Mouse (Mus musculus) MEL (cell line): ENCODE results near the gene Srsf12. TPM values are rescaled to one million over a fixed set of nuclear protein-coding genes. Genes with fewer than 3 reads are reported as not detected.

Experiments used
- DNase-seq: peaks from one replicate; pipeline ENCODE4 v3.0.0; 2011; ENCODE audit warnings: low read depth, low spot score
- H3K27ac ChIP-seq: 2 replicates; pipeline ENCODE4 v1.5.1; 2012; ENCODE audit warnings: low read depth, mild to moderate bottlenecking, control low read depth, low read length, moderate library complexity; ENCODE audit not compliant: control insufficient read depth
- H3K27me3 ChIP-seq, 2 experiments: fragments of 150-350 bp in 1 of 2; sonication (generic) in 1 of 2; 2 replicates each; pipeline ENCODE4 v1.6.1; 2012; ENCODE audit warnings: low read length in 2 of 2, mild to moderate bottlenecking in 2 of 2, improper control_type of control experiment in 1 of 2, moderate library complexity in 1 of 2; ENCODE audit not compliant: insufficient read depth in 2 of 2, control insufficient read depth in 1 of 2
- H3K36me3 ChIP-seq, 2 experiments: 2 replicates each; pipeline ENCODE4 v1.6.1; 2012 to 2014; ENCODE audit warnings: low read length in 2 of 2, improper control_type of control experiment in 1 of 2, inconsistent platforms in 1 of 2, mild to moderate bottlenecking in 1 of 2; ENCODE audit not compliant: insufficient read depth in 2 of 2, control insufficient read depth in 1 of 2
- H3K4me1 ChIP-seq, 2 experiments: fragments of 150-350 bp in 1 of 2; sonication (generic) in 1 of 2; 2 replicates each; pipeline ENCODE4 v1.6.1; 2012; ENCODE audit warnings: low read length in 2 of 2, improper control_type of control experiment in 1 of 2, mild to moderate bottlenecking in 1 of 2; ENCODE audit not compliant: insufficient read depth in 2 of 2, control insufficient read depth in 1 of 2
- H3K4me3 ChIP-seq, 2 experiments: fragments of 150-350 bp in 1 of 2; sonication (generic) in 1 of 2; 2 replicates each; pipeline ENCODE4 v1.5.1; 2012; ENCODE audit warnings: low read depth in 2 of 2, low read length in 2 of 2, mild to moderate bottlenecking in 2 of 2, moderate library complexity in 2 of 2, control low read depth in 1 of 2, improper control_type of control experiment in 1 of 2; ENCODE audit not compliant: control insufficient read depth in 1 of 2, insufficient read depth in 1 of 2
- H3K79me2 ChIP-seq: 2 replicates; pipeline ENCODE4 v1.6.1; 2012; ENCODE audit warnings: mild to moderate bottlenecking, low read length, moderate library complexity; ENCODE audit not compliant: control insufficient read depth, poor library complexity, insufficient read depth
- H3K9ac ChIP-seq: 2 replicates; pipeline ENCODE4 v1.6.1; 2012; ENCODE audit warnings: low read depth, mild to moderate bottlenecking, control low read depth, low read length, moderate library complexity; ENCODE audit not compliant: control insufficient read depth, poor library complexity, severe bottlenecking
- H3K9me3 ChIP-seq: fragments of 150-350 bp; sonication (generic); replicated peaks from 2 replicates; pipeline ENCODE4 v1.6.1; 2012; ENCODE audit warnings: mild to moderate bottlenecking, low read length, improper control_type of control experiment, moderate library complexity; ENCODE audit not compliant: insufficient read depth
- BHLHE40 ChIP-seq: IDR thresholded peaks from 2 replicates; pipeline ENCODE4 v1.6.1; 2012; ENCODE audit warnings: low read depth, mild to moderate bottlenecking, inconsistent platforms, low read length, improper control_type of control experiment, borderline replicate concordance
- CHD1 ChIP-seq: IDR thresholded peaks from 2 replicates; pipeline ENCODE4 v1.6.1; 2012; ENCODE audit warnings: low read depth, mild to moderate bottlenecking, inconsistent platforms, low read length, improper control_type of control experiment
- CHD2 ChIP-seq: IDR thresholded peaks from 2 replicates; pipeline ENCODE4 v1.6.1; 2011; ENCODE audit warnings: low read length, improper control_type of control experiment
- E2F4 ChIP-seq: IDR thresholded peaks from 2 replicates; pipeline ENCODE4 v1.6.1; 2011; ENCODE audit warnings: low read depth, low read length, improper control_type of control experiment, borderline replicate concordance
- EP300 ChIP-seq, 2 experiments: IDR thresholded peaks; 2 replicates each; pipeline ENCODE4 v1.6.1; 2011; ENCODE audit warnings: improper control_type of control experiment in 2 of 2, low read length in 2 of 2, low read depth in 1 of 2, mild to moderate bottlenecking in 1 of 2
- ETS1 ChIP-seq: IDR thresholded peaks from 2 replicates; pipeline ENCODE4 v1.6.1; 2012; ENCODE audit warnings: low read depth, mild to moderate bottlenecking, inconsistent platforms, low read length, improper control_type of control experiment, moderate library complexity
- GABPA ChIP-seq: IDR thresholded peaks from 2 replicates; pipeline ENCODE4 v1.6.1; 2012; ENCODE audit warnings: low read depth, mild to moderate bottlenecking, inconsistent platforms, low read length, improper control_type of control experiment, moderate library complexity
- GATA1 ChIP-seq: IDR thresholded peaks from 2 replicates; pipeline ENCODE4 v1.6.1; 2011; ENCODE audit warnings: low read depth, low read length, improper control_type of control experiment
- HCFC1 ChIP-seq: IDR thresholded peaks from 2 replicates; pipeline ENCODE4 v1.6.1; 2012; ENCODE audit warnings: low read depth, mild to moderate bottlenecking, inconsistent platforms, low read length, improper control_type of control experiment, moderate library complexity
- JUND ChIP-seq: IDR thresholded peaks from 2 replicates; pipeline ENCODE4 v1.6.1; 2011; ENCODE audit warnings: low read depth, mild to moderate bottlenecking, improper control_type of control experiment, low read length
- MAZ ChIP-seq: IDR thresholded peaks from 2 replicates; pipeline ENCODE4 v1.6.1; 2012; ENCODE audit warnings: low read depth, mild to moderate bottlenecking, inconsistent platforms, low read length, improper control_type of control experiment
- MXI1 ChIP-seq: IDR thresholded peaks from 2 replicates; pipeline ENCODE4 v1.6.1; 2011; ENCODE audit warnings: mild to moderate bottlenecking, low read depth, low read length, improper control_type of control experiment
- MYC ChIP-seq: IDR thresholded peaks from 2 replicates; pipeline ENCODE4 v1.6.1; 2011; ENCODE audit warnings: low read depth, mild to moderate bottlenecking, low read length, improper control_type of control experiment, moderate library complexity
- NELFE ChIP-seq: IDR thresholded peaks from 2 replicates; pipeline ENCODE4 v1.6.1; 2011; ENCODE audit warnings: low read depth, low read length, improper control_type of control experiment
- POLR2A ChIP-seq, 2 experiments: IDR thresholded peaks; 2 replicates each; pipeline ENCODE4 v1.6.1; 2011 to 2012; ENCODE audit warnings: low read length in 2 of 2, mild to moderate bottlenecking in 2 of 2, control low read depth in 1 of 2, improper control_type of control experiment in 1 of 2, low read depth in 1 of 2, moderate library complexity in 1 of 2; ENCODE audit not compliant: control insufficient read depth in 1 of 2, insufficient read depth in 1 of 2, poor library complexity in 1 of 2
- POLR2AphosphoS5 ChIP-seq: IDR thresholded peaks from 2 replicates; pipeline ENCODE4 v1.6.1; 2012; ENCODE audit warnings: low read depth, borderline replicate concordance, mild to moderate bottlenecking, inconsistent platforms, low read length, moderate library complexity, mixed read lengths
- RAD21 ChIP-seq: IDR thresholded peaks from 2 replicates; pipeline ENCODE4 v1.6.1; 2011; ENCODE audit warnings: mild to moderate bottlenecking, low read depth, low read length, improper control_type of control experiment
- RCOR1 ChIP-seq: IDR thresholded peaks from 2 replicates; pipeline ENCODE4 v1.6.1; 2012; ENCODE audit warnings: low read depth, mild to moderate bottlenecking, inconsistent platforms, low read length, improper control_type of control experiment
- SIN3A ChIP-seq: IDR thresholded peaks from 2 replicates; pipeline ENCODE4 v1.6.1; 2012; ENCODE audit warnings: low read length, improper control_type of control experiment, inconsistent platforms
- SMC3 ChIP-seq: IDR thresholded peaks from 2 replicates; pipeline ENCODE4 v1.6.1; 2011; ENCODE audit warnings: low read depth, low read length, improper control_type of control experiment
- TAL1 ChIP-seq: IDR thresholded peaks from 2 replicates; pipeline ENCODE4 v1.6.1; 2012; ENCODE audit warnings: mild to moderate bottlenecking, inconsistent platforms, low read length, moderate library complexity, mixed read lengths
- TBP ChIP-seq: IDR thresholded peaks from 2 replicates; pipeline ENCODE4 v1.8.0; 2011; ENCODE audit warnings: low read depth, low read length, improper control_type of control experiment
- TCF12 ChIP-seq: IDR thresholded peaks from 2 replicates; pipeline ENCODE4 v1.6.1; 2014; ENCODE audit warnings: low read depth, mild to moderate bottlenecking, inconsistent platforms, low read length, improper control_type of control experiment, moderate library complexity
- USF2 ChIP-seq, 2 experiments: IDR thresholded peaks; 2 replicates each; pipeline ENCODE4 v1.6.1; 2011 to 2012; ENCODE audit warnings: improper control_type of control experiment in 2 of 2, low read length in 2 of 2, borderline replicate concordance in 1 of 2, inconsistent platforms in 1 of 2, low read depth in 1 of 2, mild to moderate bottlenecking in 1 of 2; ENCODE audit not compliant: insufficient read depth in 1 of 2
- ZC3H11A ChIP-seq: IDR thresholded peaks from 2 replicates; pipeline ENCODE4 v1.6.1; 2012; ENCODE audit warnings: low read depth, mild to moderate bottlenecking, inconsistent platforms, low read length, improper control_type of control experiment
- ZKSCAN1 ChIP-seq: IDR thresholded peaks from 2 replicates; pipeline ENCODE4 v1.6.1; 2012; ENCODE audit warnings: low read depth, mild to moderate bottlenecking, inconsistent platforms, low read length, improper control_type of control experiment, moderate library complexity
- ZNF384 ChIP-seq: IDR thresholded peaks from 2 replicates; pipeline ENCODE4 v1.6.1; 2012; ENCODE audit warnings: low read depth, mild to moderate bottlenecking, inconsistent platforms, low read length, improper control_type of control experiment
- polyA plus RNA-seq, 2 experiments: library from polyadenylated mRNA; stranded (reverse) in 1 of 2; unstranded in 1 of 2; fragments of >175 nt in 1 of 2; fragments of >200 nt in 1 of 2; gene quantifications; 2 replicates each; pipeline versions ENCODE4 v1.2.1 to v1.2.4; 2012; ENCODE audit warnings: low replicate concordance in 2 of 2, low read depth in 1 of 2; ENCODE audit not compliant: insufficient read length in 2 of 2, insufficient read depth in 1 of 2, missing spikeins in 1 of 2
- total RNA-seq: library from RNA; depleted of rRNA; stranded (reverse); fragments of 300-350 nt; gene quantifications from 2 replicates; pipeline ENCODE4 v1.2.3, GENCODE M21; 2012

The Srsf12 gene
- total and polyA plus RNA-seq, 3 experiments, result not detected

GRCm38 (mm10) chr4:33242536-33242935 lies 33.7 kb downstream of the Srsf12 start:
- H3K79me2 ChIP-seq, result peaks cover 9% of the 10 kb centered on the region
- H3K27me3 ChIP-seq, result no peaks in the 10 kb centered on the region
- H3K27ac ChIP-seq, result peak overlapping the region; percentile 52
- H3K9me3 ChIP-seq, result no peaks in the 10 kb centered on the region
- H3K9ac ChIP-seq, result no peak overlapping the region
- TF ChIP-seq SIN3A (no peak), ZNF384 (no peak), BHLHE40 (peak; percentile 67; the same call in 1 of the 2 replicates), RAD21 (no peak), TAL1 (no peak; the same call in 1 of the 2 replicates), EP300 (IDR thresholded peaks at IDR 0.05; ENCODE audit: low read depth in 1 of 2, low read length in 2 of 2) (peak; percentile 49 to 63), NELFE (no peak), HCFC1 (0 out of 2 replicates have a peak, but pooled peaks have one; percentile 38), GATA1 (peak; percentile 71), CHD1 (no peak), MYC (no peak), USF2 (IDR thresholded peaks at IDR 0.05; ENCODE audit: borderline replicate concordance in 1 of 2, insufficient read depth in 1 of 2, low read depth in 1 of 2, low read length in 2 of 2) (no peak), E2F4 (no peak), ZKSCAN1 (no peak), CHD2 (no peak; the same call in 1 of the 2 replicates), POLR2AphosphoS5 (no peak), ZC3H11A (no peak), MAZ (no peak), MXI1 (0 out of 2 replicates have a peak, but pooled peaks have one; percentile 41), POLR2A (IDR thresholded peaks at IDR 0.05; ENCODE audit: control insufficient read depth in 1 of 2, insufficient read depth in 1 of 2, low read depth in 1 of 2, low read length in 2 of 2, poor library complexity in 1 of 2) (no peak), TCF12 (peak; percentile 51; the same call in 1 of the 2 replicates), ETS1 (0 out of 2 replicates have a peak, but pooled peaks have one; percentile 29), GABPA (no peak), SMC3 (no peak), JUND (no peak), TBP (no peak), RCOR1 (no peak; the same call in 1 of the 2 replicates)
- TF ChIP-seq, all 39 proteins: peak for 7
- H3K36me3 ChIP-seq, result peaks cover 7 to 24% of the 10 kb centered on the region in 2 experiments
- peak; percentile 34 for DNase-seq
- no peak overlapping the region for H3K4me3 ChIP-seq
- peaks cover 3 to 19% of the 10 kb centered on the region in 2 experiments; a peak in 3 of 4 replicates for H3K4me1 ChIP-seq
